Mouse (Mus musculus) adrenal gland, adult 10 weeks (tissue): ENCODE measurements around the gene Rab39b. TPM values are rescaled to one million over a fixed set of nuclear protein-coding genes. Genes with fewer than 3 reads are reported as not detected.

Experiments
- polyA plus RNA-seq: library from polyadenylated mRNA; stranded (reverse); fragments of 350-450 nt; fragmentation: Illumina TruSeq; extraction: RNeasy Lipid Tissue Mini Kit (QIAGEN cat#74804); gene quantifications from one replicate; pipeline ENCODE4 v1.2.3, GENCODE M21; 2014; ENCODE audit warnings: low read depth, low replicate concordance

Rab39b gene
- polyA plus RNA-seq = 8.3 TPM

DNA sequence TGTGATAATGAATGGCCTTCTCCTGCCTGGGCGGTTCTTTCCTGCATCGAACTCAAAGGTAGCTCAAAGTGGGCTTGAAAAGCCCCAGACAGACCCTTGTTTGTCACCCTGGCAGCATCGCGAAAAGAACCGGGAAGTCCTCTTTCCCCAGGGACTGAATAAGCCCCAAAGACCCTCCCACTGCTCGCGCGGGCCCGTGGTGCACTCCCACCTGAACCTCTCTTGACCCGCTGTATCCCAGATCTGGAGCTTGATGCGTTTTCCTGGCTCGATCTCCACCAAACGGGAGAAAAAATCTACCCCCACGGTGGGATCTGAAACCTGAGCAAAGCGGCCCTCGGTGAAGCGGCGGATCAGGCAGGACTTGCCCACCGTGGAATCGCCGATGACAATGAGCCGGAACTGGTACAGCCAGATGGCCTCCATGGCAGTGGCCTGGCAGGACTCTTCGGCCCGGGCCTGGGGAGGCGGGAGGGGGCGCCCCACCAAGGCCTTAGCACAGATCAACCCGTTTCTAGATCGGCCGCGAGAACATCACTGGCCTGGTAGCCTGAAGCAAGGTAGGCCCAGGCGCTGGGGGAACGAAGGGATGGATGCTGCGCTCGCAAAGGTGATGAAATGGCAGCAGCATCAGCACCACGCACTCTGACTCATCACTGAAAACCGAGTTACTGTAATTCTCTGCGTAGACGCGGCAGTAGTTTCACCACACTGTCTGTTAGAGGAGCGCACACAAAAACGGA is at the start of gene Rab39b:
Gene Rab39b, minus strand, starts transcription at position 650 of the 743 bp plus-strand sequence.

Other genes starting within 250 kb of the Rab39b start
- gene Fundc2, start 195.8 kb downstream of the Rab39b start, polyA plus RNA-seq = 248 TPM
- gene F8, start 195.6 kb downstream of the Rab39b start, polyA plus RNA-seq = 38.8 TPM
- 39.0 TPM for gene Cmc4, start 161.6 kb downstream of the Rab39b start, polyA plus RNA-seq
- 21.6 TPM for gene Mtcp1, start 161.6 kb downstream of the Rab39b start, polyA plus RNA-seq
- gene Brcc3, start 161.6 kb downstream of the Rab39b start, polyA plus RNA-seq = 83.3 TPM
- gene Vbp1, start 63.9 kb downstream of the Rab39b start, polyA plus RNA-seq = 285 TPM